Mouse (Mus musculus) gastrocnemius, adult 8-10 months (tissue): Measurements from ENCODE around the gene Mrap2. TPM values are rescaled to one million over a fixed set of nuclear protein-coding genes. Genes with fewer than 3 reads are reported as not detected.
"Not testable (repeated sequence)": the region's sequence is repeated elsewhere in the genome, so short reads cannot be mapped to it uniquely, and the experiment has no call there.

Source experiments
- DNase-seq, 2 experiments: peaks; one replicate each; pipeline ENCODE4 v3.0.0; 2022; ENCODE audit warnings: low spot score in 2 of 2
- total RNA-seq, 4 experiments: library from RNA; stranded (reverse); gene quantifications; 2 replicates each; pipeline ENCODE4 v1.2.4; 2022

Gene Mrap2
- under 1 TPM; 0.13 to 0.31 (median 0.24) TPM for total RNA-seq

DNA sequence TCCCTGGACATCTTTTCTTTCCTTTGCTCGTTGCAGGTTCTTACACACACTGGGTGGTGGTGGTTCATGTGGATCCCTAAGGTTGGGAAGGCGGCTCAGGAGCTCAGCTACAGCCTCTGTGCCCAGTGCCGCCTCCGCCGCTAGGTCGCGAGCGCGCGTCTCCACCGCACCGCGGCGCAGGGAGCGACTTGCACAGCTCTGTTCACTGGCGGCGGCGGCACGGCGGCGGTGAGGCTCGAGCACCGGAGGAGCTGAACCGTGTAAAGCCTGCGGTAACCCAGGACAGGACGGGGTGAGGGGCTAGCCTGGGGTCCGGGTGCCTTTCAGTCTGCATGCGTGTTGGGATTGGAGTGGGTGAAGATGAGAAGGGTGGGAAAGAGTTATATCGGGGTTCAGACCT is at the start of gene Mrap2:
Mrap2 (plus strand) TSS at position 201 of the 400 bp plus-strand sequence.
- no peak for DNase-seq

DNA sequence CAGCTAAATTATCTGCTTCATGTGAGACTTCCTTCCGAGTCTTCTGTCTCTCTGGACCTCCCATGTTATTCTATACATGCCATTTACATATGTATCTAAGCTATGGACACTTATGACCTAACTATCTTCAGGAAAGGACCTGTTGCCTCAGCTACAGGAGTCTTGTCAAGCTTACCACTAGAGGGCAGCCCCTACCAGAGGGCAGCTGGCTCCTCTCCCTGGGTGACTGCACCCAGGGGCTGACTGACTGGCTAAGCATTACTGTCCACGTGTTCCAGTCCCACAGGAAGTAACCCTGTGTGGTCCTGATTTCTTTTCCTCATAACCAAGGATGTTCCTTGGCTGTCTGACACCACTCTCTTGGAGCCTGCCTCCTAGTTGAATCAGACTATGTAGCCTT is 46.1 kb upstream of the Mrap2 start:
- DNase-seq: no peak

DNA sequence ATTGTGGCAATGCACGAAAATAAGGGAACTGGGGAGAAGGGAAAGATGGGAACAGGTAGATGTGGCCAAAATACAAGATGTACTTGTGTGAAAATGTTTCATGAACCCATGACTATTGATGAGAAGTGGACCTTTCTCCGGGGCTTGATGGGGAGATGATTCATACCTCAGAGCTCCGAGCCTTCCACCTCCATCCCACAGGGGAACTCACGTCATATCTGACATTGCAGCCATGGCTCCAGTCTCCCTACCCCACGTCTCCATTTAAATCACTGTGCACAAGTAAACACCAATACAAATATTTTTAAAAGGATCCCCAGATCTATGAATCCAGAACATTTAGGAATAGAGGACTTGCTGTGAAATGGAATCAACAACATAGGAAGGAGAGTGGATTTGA is 29.1 kb upstream of the Mrap2 start:
- no peak for DNase-seq

DNA sequence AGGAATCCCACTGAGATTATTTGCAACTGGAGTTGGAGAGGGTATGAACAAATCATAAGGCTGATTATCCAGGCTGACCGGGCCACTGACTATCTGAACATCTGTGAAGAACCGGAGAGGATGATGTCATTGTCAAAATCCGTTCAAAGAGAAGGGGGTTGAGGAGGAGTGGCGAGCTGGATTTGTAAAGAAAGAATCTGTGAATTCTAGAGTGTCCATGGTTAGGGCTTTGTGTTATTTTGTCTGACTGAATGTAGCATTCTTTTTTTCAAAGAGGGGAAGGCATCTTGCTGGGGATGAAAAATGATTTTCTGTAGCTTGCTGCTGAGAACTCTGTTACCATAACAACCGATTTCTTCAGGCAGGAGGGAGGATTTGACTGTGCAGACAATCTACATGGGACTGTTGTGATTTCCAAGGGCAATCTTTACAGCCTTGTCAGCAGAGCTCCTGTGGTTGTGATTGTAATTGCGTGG is 28.6 kb upstream of the Mrap2 start:
- no peak for DNase-seq

DNA sequence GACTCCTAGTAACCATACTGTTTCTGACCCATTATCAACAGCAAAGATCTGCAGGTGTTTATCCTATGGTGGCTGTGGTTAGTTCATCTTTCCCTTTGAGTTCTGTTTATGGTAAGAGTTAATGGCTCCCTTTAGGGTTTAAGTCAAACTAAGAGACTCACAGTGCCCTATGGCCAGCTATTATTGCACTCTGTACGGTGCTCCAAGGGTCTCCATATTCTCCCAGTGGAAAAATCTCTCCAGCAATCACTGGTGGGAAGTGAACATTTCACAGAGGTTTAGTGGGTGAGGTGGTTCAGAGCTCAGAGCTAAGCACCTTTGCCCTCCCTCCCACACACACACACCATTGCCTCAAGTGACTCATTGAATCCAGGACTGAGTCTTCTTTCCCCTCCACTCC is 28.1 kb upstream of the Mrap2 start:
- no peak for DNase-seq

DNA sequence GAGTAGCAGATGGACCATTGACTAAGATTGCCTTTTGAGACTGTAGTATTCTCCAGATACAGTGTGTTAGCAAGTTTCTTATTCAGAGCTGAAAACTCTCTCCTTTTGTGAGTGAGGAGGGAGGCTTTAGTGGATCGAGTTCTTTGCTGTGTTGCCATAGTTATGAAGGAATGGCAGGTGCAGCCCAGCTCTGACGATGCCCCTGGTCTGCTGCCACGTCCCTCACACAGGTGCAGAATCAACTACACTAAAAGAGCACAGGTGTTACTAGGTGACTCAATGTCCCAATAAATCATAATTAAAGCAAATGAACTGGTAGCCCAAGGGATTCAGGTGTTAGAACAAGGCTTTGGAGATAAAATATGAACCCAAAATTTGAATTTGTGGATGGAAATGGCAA is 25.1 kb upstream of the Mrap2 start:
- DNase-seq: no peak

DNA sequence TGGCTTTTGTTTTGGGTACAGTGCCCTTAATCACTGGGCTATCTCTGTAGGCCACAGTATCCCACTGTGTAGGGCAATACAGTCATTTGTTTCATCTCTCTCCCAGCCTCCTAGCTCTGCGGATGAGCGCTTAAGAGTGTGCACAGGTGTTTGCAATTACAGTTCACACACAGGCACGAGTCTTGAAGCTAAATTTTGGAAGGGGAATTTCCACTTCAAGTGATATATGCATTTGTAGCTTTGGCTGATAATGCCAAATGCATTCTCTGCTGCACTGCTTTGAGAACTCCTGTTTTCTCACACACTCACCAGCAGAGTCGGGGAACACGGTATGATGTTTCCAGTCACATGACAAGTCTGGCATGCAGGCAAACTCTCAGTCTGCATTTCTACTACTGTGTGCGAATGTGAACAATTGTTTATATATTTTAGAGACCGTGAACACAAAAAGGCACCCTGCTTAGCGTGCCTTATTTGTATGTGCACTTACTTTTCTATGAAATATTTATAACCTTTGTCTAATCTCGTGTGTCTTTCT is 22.1 kb upstream of the Mrap2 start:
- no peak for DNase-seq

DNA sequence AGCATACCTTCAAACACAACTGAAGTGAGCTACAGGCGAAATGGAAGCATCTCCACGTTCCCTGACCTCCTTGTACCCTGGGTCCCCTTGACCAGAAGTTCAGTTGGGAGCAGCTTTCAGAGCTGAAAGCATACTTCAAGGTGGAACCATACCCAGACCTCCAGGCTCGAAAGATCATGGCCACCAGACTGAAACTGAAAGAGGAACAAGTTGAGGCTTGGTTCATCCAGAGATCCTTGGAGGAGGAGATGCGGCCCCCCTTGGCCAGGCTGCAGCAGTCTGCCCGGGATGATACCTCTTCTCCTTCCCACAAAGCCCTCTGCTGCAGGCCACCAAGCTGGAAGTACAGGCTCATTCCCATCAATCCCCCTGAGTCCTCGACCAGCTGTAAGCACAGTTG is 17.1 kb upstream of the Mrap2 start:
- not testable (repeated sequence) for DNase-seq

DNA sequence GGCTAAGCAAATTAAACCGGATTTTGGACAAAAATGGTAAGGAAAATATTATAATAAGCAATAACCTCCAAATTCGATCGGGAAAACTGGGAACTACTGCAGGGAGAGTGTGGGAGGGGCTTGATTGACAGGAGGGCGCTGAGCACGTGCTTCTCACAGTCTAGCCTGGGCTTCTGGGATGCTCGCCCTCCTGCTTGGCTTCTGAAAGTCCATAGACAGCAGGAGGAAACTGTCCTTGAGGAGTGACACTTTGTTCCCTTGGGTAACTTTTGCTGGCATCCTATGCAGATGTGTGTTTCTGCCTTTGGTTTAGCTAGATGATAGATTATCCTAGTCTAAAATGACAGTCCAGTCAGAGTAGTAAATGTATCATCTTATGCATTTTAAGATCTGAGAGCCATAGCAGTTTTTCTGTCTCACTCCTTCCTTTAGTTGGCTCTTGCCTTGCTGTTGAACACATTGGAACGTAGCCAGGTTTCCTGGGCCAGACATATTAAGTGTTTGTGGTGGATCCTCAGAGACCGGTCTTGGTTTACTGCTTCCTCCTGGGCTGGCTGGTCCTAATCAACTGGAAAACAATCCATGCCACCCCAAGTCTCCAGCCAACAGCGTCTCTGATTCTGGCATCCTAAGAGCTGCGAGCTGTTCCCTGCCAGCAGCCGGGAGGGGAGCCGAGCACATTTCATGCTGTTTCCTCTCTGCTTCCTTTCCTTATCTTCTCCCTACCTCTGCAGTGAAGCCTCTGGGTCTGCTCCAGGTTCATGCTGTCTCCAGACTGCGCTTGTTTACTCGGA is 8.1 kb upstream of the Mrap2 start:
- no peak for DNase-seq

DNA sequence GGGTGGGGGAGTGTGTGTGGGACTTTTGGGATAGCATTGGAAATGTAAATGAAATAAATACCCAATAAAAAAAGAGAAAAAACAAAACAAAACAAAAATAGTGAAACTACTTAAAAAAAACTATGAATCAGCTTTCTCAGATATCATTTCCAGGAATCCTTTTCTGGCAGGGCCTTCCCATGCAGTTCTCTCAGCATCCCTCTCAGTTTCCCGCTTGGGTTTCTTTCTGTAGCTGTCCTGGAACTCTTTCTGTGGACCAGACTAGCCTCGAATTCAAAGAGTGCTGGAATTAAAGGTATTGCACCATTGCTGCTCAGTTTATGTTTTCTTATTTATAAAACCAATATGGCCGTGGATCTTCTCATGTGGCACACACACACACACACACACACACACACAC is 1.0 kb upstream of the Mrap2 start:
- no peak for DNase-seq

DNA sequence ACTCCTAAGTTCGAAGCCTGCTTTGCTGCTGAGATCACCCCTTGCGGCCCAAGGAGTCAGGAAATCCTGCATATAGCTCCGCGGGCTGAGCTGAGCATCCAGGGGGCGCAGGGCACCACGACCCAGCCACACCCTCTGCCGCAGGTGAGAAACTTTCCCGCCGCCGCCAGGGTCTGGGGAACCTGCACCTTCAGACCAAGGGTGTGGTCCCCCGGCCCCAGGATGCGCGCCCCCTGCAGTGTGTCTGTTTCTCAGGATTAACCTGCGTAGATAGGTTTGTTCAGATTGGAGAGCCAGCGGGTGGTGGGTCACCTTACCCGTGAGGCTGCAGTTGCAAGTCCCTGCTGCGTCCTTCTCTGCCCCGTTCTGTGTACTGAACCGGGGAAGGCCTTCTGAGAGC is 426 bp downstream of the Mrap2 start:
- no peak for DNase-seq

DNA sequence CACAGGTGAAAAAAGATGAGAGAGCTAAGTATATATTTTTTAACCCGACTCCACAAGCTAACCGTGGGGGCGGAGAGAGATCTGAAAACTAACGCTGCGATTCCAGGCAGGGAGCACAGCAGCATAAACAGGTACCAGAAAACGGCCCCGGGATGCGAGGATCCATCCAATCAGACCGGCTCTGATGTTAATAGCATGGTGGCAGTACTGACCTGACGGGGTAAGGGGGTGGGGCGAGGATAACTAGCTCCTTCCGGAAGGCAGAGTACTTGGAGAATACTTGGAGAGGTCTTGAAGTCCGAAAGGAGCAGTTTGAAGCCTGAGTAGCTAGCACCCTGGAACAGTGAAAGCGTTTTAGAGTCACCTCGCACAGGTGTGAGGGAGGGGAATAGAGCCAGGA is 1.1 kb downstream of the Mrap2 start:
- DNase-seq: no peak

DNA sequence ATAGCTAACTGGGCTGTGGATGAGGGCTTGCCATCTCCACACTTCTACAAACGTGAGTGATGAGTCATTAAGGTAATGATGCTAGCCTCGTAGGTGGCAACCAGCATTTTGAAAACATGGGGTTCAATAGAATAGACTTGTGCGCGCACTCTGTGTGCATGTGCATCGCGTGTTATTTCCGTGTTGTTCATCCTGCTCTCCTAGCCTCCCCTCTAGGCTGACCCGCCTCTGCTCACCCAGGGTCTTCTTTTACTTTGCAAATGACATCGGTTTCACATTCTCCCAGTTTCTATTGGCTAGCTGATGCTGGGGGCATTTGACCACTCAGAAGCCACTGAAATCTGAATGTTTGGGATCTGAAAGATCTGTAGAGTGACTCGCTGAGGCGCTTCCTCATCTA is 1.6 kb downstream of the Mrap2 start:
- no peak for DNase-seq

DNA sequence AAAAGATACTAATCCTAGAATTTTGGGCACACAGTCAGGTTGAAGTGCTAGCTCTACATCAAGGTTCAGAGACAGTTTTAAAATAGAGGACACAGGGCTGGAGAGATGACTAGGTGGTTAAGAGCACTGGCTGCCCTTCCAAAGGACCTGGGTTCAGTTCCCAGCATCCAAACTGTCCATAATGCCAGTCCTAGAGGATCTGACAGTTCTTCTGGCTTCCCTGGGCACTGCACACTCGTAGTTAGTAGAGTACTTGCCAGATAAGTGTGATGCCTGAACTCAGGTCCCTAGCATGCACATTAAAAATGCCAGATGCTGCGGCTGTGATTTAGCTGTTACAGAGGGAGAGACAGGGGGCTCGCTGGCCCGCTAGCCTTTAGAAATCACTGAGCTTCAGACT is 2.3 kb downstream of the Mrap2 start:
- no peak for DNase-seq

DNA sequence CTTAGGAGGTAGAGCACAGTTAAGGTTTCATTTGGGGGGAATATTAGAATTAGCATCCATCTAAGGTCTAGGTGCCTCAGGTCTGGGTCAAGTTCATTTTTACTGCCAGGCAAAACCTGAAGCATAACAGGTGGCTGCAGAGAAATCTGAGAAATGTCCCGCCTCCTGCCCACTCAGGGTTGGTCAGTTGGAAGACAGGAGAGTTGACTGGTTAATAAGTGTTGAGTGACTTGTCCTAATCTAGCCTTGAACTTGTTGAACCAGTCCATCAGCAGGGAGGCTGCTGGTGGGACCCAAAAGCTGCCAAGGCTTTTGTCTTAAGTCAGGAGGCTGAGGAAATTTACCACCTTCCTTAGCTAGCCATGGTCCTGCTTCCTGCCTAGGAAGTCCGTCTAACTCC is 3.8 kb downstream of the Mrap2 start:
- no peak for DNase-seq

DNA sequence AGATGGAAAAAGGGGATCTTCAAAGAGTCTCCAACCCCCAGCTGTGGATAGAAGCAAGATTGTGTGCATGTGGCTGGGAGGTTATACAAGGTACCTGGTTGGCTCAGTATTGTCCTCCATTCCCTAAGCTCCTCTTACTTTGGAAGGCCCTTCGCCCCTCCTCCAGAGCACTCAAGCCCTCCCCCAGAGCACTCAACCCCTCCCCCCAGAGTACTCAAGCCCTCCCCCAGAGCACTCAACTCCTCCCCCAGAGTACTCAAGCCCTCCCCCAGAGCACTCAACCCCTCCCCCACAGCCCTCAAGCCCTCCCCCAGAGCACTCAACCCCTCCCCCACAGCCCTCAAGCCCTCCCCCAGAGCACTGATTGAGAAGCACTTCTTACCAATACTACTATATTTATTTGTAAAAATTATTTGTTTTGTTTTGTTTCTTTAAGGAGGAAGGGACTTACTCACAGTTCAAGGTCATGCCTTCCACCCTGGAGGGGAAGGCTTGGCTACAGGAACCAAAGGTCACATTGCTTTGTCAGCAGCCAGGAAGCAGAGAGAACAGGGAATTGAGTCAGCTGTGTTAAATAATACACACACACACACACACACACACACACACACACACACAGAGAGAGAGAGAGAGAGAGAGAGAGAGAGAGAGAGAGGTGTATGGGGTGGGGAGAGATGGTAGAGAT is 8.7 kb downstream of the Mrap2 start:
- DNase-seq: no peak

DNA sequence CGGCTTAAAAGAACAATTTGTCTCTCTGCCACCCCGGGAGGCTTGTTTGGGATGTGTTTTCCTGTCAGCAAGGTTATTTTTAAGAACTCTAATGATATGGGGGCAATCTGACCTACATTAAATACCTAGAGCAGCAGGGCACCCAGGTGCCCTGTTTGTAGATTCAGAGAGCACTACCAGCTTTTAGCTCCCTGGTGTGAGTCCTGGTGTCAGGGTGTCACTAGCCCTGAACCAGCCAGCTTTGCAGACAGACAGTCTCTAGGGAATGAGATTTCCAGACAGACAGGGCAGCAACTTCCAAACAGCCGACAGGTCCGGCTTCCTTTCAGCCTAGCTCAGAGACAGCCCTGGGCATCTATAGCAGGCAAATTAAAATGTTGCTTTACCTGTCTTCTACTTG is 18.5 kb downstream of the Mrap2 start:
- DNase-seq: no peak

DNA sequence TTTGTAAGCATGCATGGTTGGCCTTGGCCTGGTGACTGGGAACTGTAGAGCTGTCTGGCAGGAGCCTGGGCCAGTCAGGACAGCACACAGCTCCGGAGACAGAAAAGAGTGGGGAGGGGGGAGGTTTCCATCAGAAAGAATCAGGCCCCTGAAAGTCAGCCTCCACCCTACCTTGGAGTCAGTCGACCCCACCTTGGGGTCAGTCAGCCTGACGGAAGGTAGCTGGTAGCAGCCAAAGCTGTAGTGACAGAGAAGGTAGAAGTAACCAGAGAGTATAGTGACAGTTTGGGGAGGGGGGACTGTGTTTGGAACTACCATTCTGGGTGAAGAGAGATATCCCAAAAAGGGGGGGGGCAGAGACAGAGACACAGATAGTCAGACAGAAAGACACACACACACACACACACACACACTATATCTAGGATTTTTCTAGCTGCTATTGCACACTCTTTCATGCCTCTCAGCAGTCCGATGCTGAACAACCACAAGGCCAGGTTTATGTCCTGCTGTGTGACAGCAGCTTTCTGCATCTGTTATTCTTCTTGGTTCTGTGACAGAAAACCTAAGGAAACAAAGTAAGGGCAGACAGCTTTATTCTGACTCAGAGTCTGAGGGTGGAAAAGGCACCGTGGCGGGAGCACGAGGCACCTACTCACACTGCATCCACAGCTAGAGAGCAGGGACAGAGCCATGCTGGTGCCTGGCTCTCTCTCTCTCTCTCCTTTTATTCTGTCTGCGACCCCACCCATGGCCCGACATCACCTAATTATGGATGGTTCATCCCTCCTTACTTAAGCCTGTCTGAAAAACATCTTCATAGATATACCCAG is 23.1 kb downstream of the Mrap2 start:
- DNase-seq: no peak

DNA sequence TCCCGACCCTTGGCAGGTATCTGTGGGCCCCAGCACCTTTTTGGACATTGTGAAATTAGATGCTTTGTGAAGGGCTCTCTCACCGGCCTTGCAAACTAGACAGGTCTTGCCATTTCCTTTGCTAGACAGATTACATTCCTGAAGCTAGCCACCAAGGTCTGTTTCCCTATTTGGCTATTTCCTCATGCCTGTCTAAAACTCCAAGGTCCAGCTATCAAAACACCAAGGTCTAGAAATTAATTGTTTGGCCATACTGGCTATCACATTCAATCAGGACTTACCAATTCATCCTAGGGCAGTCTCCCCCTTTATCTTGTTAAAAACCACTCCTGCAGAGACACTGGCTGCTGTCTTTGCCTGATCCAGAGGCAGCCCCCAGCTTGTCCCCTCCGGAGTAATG is 23.9 kb downstream of the Mrap2 start:
- DNase-seq: no peak

DNA sequence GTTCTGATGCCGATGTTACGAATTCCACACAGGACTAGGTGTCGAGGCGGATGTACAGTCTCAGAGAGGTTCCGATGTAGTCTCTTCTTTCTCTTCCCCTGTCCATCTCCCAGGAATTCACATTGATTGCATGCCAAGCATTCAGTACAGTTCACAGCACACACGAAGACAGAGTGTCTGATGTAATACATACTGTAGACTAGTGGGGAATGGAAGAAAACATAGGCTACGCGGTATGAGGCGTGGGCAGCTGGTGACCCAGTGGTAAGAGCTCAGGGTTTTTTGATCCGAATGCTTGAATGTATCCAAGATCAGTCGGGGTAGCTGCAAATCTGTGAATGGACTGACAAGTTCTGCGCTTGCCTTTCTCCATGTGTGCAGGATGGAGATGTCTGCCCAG is 25.0 kb downstream of the Mrap2 start:
- DNase-seq: no peak

DNA sequence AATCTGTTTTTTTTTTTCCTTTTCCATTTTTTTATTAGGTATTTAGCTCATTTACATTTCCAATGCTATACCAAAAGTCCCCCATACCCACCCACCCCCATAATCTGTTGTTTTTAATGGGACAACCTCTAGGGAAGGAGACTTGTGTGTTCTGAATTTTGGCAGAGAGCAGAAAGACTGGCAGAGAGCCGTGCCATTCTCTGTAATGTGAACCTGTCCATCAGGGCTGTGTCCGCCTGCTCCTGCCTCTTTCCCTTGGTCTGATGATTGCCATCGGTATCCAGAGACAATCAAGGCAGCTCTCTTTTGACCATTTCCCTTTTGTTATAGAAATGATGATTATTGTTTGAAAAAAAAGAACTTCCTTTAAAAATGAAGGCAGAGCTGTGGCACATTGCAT is 26.8 kb downstream of the Mrap2 start:
- no peak for DNase-seq

DNA sequence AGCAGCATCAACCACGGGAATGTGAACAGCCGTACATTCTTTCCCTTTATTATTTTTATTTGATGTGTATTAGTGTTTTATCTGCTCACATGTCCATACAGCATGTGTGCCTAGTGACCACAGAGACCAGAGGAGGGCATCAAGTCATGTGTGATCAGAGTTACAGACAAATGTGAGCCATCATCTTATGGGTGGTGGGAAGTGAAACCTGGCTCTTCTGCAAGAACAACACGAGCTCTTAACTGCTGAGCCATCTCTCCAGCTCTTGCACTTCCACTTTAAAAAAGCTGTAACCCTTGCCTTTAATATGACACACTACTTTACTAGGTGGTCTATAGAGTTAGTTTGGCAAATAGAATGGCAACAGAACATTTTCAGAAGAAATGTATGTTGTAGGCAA is 27.4 kb downstream of the Mrap2 start:
- no peak for DNase-seq
